Mouse (Mus musculus) heart, postnatal 36 days (tissue): ENCODE results near the gene Ankrd34c. TPM values are rescaled to one million over a fixed set of nuclear protein-coding genes. Genes with fewer than 3 reads are reported as not detected.

Experiments used
- DNase-seq, 2 experiments: peaks; one replicate each; pipeline ENCODE4 v3.0.0; 2021 to 2022
- intact Hi-C: fragments of 180-260 bp; cut with DNase I; formaldehyde crosslinking; loops from one replicate; pipeline ENCODE4 v1.15.1; 2025
- total RNA-seq, 2 experiments: library from RNA; stranded (reverse); gene quantifications; 2 replicates each; pipeline ENCODE4 v1.2.3; 2021

Gene Ankrd34c
- total RNA-seq, 2 experiments from 2014 or later: not detected

GRCm38 (mm10) chr9:89687503-89688226 is 50.6 kb downstream of the Ankrd34c start:
- intact Hi-C loops: no loop called here
- no peak for DNase-seq

GRCm38 (mm10) chr9:89686262-89686661 is 52.0 kb downstream of the Ankrd34c start:
- no peak for DNase-seq
- intact Hi-C loops: no loop called here

DNA sequence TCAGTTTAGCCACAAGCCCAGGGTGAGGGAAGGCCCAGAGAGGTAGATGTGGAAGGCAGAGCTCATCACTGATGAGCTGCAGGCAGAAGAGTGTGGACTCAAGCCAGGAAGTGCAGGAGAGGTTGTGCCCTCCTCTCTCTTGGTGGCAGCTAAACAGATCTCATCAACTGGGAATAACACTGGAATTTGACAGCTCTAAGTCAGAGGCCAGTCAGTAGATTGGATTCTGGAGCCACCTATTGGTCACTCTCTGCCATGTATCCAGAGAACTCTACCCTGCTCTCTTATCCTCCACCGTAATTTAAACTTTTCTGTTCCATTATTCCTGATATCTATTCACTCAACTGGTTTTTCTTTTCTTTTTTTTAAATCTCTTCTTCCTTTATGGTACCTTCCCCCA is 59.3 kb downstream of the Ankrd34c start:
- intact Hi-C loops: no loop called here
- DNase-seq: no peak

Other genes starting within 250 kb of the Ankrd34c start
- under 1 TPM; 0.08 to 0.11 TPM for gene Minar1, start 115.3 kb downstream of the Ankrd34c start, total RNA-seq
- gene Tmed3, start 33.4 kb downstream of the Ankrd34c start, total RNA-seq: 10 to 100 TPM; 27.0 to 28.0 TPM
- not detected for gene Rasgrf1, start 171.4 kb upstream of the Ankrd34c start, total RNA-seq